Mouse (Mus musculus) mesoderm, embryonic 11.5 days (tissue): Measurements from ENCODE around the gene Dgka.
"Not testable (repeated sequence)": the region's sequence is repeated elsewhere in the genome, so short reads cannot be mapped to it uniquely, and the experiment has no call there.

Experiments used
- DNase-seq: peaks from one replicate; pipeline ENCODE4 v3.0.0-alpha.2; 2012; ENCODE audit warnings: low read depth, low spot score

Dgka gene

DNA sequence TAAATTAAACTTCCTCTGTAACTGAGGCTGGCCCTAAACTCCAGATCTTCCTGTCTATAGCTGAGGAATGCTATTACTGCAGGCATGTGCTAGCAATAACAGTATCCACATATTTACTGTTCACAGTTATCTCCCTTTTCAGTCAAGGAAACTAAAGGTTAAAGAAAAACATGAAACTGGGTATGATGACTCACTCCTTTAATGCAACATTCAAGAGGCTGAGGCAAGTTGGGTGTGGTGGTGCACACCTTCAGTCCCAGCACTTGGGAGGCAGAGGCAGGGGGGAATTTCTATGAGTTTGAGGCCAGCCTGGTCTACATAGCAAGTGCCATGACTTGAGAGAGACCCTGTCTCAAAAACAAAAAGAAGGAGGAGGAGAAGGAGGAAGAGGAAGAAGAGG lies 12.7 kb downstream of the Dgka start:
- DNase-seq = no peak

- peak; percentile 69 for DNase-seq
Observed at GRCm38 (mm10) chr10:128731002-128731433, 13.6 kb downstream of the Dgka start.

GRCm38 (mm10) chr10:128728059-128728458 lies 16.6 kb downstream of the Dgka start:
- no peak for DNase-seq

GRCm38 (mm10) chr10:128725466-128725865 lies 19.2 kb downstream of the Dgka start:
- not testable (repeated sequence) for DNase-seq

DNA sequence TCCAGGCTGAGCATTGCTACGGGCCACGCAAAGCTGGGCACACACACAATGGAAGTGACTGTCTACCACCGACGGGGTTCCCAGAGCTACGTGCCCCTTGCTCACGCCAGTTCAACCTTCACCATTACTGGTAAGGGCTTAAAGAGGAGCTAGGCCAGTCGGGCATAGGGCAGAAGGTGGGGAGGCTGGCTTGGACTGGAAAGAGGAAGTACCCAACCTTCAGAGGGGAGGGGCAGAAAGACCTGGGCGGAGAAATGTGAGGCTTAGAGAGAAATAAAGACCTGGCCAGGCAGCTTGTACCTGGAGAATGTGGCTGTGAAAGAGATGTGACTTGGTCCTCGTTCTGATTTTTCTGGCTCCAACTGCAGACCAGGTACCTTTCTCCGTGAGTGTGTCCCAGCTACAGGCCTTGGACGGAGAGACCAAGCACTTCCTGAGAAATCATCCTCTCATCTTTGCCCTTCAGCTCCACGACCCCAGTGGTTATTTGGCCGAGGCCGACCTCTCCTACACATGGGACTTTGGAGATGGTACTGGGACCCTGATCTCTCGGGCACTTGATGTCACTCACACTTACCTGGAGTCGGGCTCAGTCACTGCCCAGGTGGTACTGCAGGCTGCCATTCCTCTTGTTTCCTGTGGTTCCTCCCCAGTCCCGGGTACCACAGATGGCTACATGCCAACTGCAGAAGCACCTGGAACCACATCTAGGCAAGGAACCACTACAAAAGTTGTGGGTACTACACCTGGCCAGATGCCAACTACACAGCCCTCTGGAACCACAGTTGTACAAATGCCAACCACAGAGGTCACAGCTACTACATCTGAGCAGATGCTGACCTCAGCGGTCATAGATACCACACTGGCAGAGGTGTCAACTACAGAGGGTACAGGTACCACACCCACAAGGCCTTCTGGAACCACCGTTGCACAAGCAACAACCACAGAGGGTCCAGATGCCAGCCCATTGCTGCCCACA lies 28.8 kb downstream of the Dgka start:
- DNase-seq = no peak

- not testable (repeated sequence) for DNase-seq
Observed at GRCm38 (mm10) chr10:128711318-128711717, 33.3 kb downstream of the Dgka start.

DNA sequence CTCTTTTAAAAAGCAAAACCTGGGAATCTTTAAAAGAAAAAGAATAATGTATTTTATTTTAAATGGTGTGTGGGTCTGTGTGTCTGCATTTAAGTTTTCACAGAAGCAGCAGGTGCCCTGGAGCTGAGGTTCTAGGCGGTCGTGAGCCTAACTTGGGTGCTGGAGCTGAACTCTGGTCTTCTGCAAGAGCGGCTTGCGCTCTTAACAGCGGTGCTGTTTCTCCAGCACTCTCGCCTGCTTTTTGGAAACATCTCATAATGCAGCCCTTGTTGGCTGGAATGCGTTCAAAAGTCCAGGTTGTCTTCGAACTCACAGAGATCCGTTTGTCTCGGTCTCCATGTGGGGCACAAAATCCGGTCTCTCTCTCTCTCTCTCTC lies 39.4 kb downstream of the Dgka start:
- no peak for DNase-seq

- DNase-seq = peak; percentile 94
Observed at GRCm38 (mm10) chr10:128704491-128705316, 40.0 kb downstream of the Dgka start, which contains the start of gene Cdk2. TSS of gene Cdk2 (minus strand) at chr10:128705031.

DNA sequence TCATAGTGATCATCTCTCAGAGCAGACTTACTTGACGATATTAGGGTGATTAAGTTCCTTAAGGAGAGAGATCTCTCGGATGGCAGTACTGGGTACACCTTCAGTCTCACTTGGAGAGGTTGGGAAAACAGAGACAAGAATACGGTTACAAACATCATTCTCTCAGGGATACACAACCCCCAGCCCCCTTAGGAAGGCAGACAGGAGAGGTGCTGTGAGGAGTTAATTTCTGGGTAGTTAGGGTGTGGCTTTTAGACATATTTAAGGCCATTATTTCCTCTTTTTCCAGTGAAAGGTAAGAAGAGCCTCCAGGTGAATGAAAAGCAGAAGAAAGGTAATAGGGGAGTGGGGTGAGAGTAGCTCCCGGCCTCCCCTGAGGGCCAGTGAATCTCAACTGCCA lies 40.8 kb downstream of the Dgka start, which contains the start of gene Pmel:
Gene Pmel (plus strand): TSS at position 301 of the 400 bp plus-strand sequence.
- DNase-seq = no peak

- no peak for DNase-seq
Observed at GRCm38 (mm10) chr10:128702328-128703007, 42.2 kb downstream of the Dgka start.

DNA sequence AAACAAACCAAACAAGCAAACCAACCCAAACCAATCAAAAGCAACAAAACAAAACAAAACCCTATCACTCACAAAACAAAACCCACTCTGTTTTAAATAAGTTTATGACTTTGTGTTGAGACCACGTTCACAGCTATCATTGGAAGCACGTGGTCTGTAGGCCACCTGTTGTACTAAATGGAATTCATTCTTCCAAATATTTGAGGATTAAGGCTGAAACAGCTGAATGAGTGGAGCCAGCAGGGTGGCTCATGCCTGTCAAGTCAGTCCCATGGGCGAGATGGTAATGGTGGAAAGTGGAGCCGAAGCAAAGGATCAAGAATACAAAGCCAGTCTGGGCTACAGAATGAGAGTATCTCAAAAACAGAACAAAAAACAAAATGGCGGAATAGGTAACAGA lies 43.9 kb downstream of the Dgka start:
- DNase-seq = no peak

- no peak for DNase-seq
Observed at GRCm38 (mm10) chr10:128699611-128700010, 45.0 kb downstream of the Dgka start.

DNA sequence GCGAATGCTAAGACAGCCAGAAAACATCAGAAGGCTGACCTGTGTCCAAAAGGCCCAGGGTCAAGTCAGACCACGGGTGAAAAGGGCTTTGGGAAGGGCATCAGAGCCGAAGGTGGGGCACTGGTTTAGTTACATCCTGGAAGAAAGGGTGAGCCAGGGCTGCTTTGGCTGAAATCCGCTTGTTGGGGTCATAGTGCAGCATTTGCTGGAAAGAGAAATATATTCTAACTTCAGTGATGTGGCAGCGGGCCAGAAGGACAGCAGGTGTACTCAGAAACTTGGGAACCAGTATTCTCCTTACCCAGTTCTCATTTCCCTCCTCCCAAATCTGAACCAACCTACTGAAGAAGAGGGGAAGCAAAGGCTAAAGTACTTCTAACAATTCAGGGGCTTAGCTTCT lies 45.6 kb downstream of the Dgka start:
- no peak for DNase-seq

- DNase-seq = no peak
Observed at GRCm38 (mm10) chr10:128697072-128697725, 47.5 kb downstream of the Dgka start.

DNA sequence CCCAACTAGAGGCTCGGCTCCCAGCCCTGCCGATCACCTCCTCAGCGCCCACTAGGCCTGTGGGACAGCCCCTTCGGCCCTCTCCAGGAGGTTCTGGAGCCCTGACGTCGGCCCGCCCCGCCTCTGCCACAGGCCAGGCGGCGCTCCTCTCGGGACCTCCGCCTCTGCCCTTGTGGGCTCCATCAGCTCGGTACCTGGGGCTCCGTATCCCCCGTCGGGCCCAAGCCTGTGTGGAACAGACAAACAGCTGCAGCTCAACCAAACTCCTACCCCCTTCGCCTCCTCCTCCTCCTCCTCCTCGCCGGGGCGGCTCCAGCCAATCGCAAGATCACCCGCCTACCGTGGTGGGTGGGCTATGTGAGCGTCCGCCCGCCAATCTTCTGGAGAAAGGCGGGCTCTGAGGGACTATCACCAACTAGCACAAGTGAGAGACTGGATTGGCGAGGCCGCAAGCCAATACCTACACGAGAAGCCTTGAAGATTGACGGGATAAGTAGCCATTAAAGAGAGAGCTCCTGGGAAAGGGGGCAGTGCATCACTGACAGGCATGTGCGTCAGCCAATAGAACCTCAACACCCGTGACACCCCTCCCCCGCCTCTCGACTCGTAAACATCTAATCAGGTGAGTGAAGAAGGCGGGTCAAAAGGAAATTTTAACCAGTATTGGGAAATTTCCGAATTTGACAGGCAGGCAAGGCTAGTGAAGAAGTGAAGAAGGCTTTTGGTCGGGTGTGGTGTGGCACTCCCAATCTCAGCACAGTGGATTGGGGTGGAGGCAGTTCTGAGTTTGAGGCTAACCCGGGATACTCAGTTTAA lies 48.5 kb downstream of the Dgka start, which contains the start of gene Rab5b:
Gene Rab5b (minus strand): TSS at position 273 of the 816 bp plus-strand sequence.
- peak; percentile 98 for DNase-seq

GRCm38 (mm10) chr10:128695411-128695991 lies 49.2 kb downstream of the Dgka start:
- DNase-seq = no peak

- DNase-seq = peak; percentile 35
Observed at GRCm38 (mm10) chr10:128674469-128675008, 70.1 kb downstream of the Dgka start.

DNA sequence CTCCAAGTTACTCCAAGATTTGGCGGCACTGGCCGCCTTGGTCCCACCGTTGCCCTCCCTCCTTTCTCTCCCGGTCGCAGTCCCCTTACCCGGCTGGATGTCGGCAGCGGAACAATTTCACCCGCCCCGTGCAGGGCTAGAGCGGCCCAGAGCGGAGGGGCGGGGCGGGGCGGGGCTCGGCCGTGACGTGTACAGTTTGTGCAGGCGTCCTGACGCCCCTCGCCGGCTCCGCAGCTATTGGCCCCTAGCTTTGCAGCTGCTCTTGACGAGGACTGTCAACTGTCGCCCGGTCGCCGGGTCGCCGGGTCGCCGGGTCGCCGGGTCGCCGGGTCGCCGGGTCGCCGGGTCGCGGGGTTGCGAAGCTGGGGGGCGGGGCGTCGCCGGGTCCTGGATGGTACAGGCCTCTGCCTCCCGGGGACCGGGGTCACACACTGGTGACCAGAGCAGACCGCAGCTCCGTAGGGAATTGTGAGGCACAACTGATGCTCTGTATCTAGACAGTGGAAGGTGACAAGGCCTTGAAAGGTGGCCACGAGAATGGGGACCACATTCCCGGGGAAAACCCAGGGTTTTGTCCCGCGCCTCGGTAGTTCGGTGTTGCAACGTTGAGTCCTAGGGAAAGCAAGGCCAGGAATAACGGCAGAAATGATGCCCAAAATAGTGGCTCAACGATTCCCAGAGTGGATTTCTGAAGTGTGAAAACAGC lies 70.7 kb downstream of the Dgka start, which contains the start of gene Suox:
Gene Suox (minus strand): TSS at position 311 of the 706 bp plus-strand sequence.
- DNase-seq = peak; percentile 83

GRCm38 (mm10) chr10:128671148-128671547 lies 73.5 kb downstream of the Dgka start:
- no peak for DNase-seq
